Mouse (Mus musculus): ENCODE results near the gene Nrp2. TPM values are rescaled to one million over a fixed set of nuclear protein-coding genes. Genes with fewer than 3 reads are reported as not detected.
A peak's percentile ranks its signal among the peaks of the same experiment; 100 is the strongest.

Gene Nrp2
- polyA plus RNA-seq, 1 experiment from 2014 or later = 40.9 TPM

- Histone ChIP-seq H3K4me1 (ENCODE audit: control insufficient read depth, insufficient read depth, low read length) (no peaks in the 10 kb centered on the region; the same call in 1 of the 2 replicates), H3K4me2 (ENCODE audit: low read depth) (no peak overlapping the region), H3K27me3 (ENCODE audit: control insufficient read depth, insufficient read depth, low read length) (no peaks in the 10 kb centered on the region), H3K9me3 (ENCODE audit: control insufficient read depth, low read length) (no peaks in the 10 kb centered on the region), H3K36me3 (ENCODE audit: control insufficient read depth, insufficient read depth, low read length) (peaks cover 6% of the 10 kb centered on the region), H3K27ac (ENCODE audit: low read depth, low read length) (no peak overlapping the region), H3K4me3 (ENCODE audit: low read depth, low read length) (no peak overlapping the region), H3K9ac (ENCODE audit: low read length) (no peak overlapping the region)
- ATAC-seq (ENCODE audit: insufficient read depth, low FRiP score, low TSS enrichment) = no peak
- DNase-seq (ENCODE audit: low spot score) = no peak
- 79% methylated on average over 4 of the region's 4 CpGs for WGBS
These were observed 32.8 kb downstream of the Nrp2 start for GRCm38 (mm10) chr1:62735835-62736234.

- no peak for DNase-seq (ENCODE audit: low spot score)
- Histone ChIP-seq H3K4me3 (ENCODE audit: low read depth, low read length) (no peak overlapping the region), H3K27ac (ENCODE audit: low read depth, low read length) (no peak overlapping the region), H3K36me3 (ENCODE audit: control insufficient read depth, insufficient read depth, low read length) (peaks cover 6% of the 10 kb centered on the region), H3K4me2 (ENCODE audit: low read depth) (no peak overlapping the region), H3K9ac (ENCODE audit: low read length) (no peak overlapping the region), H3K4me1 (ENCODE audit: control insufficient read depth, insufficient read depth, low read length) (no peaks in the 10 kb centered on the region; the same call in 1 of the 2 replicates), H3K27me3 (ENCODE audit: control insufficient read depth, insufficient read depth, low read length) (no peaks in the 10 kb centered on the region), H3K9me3 (ENCODE audit: control insufficient read depth, low read length) (no peaks in the 10 kb centered on the region)
- WGBS = 55% methylated on average over 8 of the region's 8 CpGs
- no peak for ATAC-seq (ENCODE audit: insufficient read depth, low FRiP score, low TSS enrichment)
These were observed 33.4 kb downstream of the Nrp2 start for GRCm38 (mm10) chr1:62736455-62737012.

GRCm38 (mm10) chr1:62738165-62738564, 35.1 kb downstream of the Nrp2 start:
- no peak for ATAC-seq (ENCODE audit: insufficient read depth, low FRiP score, low TSS enrichment)
- Histone ChIP-seq H3K4me2 (ENCODE audit: low read depth) (no peak overlapping the region), H3K4me3 (ENCODE audit: low read depth, low read length) (no peak overlapping the region), H3K9ac (ENCODE audit: low read length) (no peak overlapping the region), H3K27me3 (ENCODE audit: control insufficient read depth, insufficient read depth, low read length) (no peaks in the 10 kb centered on the region), H3K27ac (ENCODE audit: low read depth, low read length) (no peak overlapping the region), H3K9me3 (ENCODE audit: control insufficient read depth, low read length) (no peaks in the 10 kb centered on the region), H3K4me1 (ENCODE audit: control insufficient read depth, insufficient read depth, low read length) (no peaks in the 10 kb centered on the region; the same call in 1 of the 2 replicates), H3K36me3 (ENCODE audit: control insufficient read depth, insufficient read depth, low read length) (peaks cover 6% of the 10 kb centered on the region)
- DNase-seq (ENCODE audit: low spot score) = no peak
- 76% methylated on average over 11 of the region's 11 CpGs for WGBS

GRCm38 (mm10) chr1:62742092-62742491, 39.0 kb downstream of the Nrp2 start:
- H3K27me3 ChIP-seq (ENCODE audit: control insufficient read depth, insufficient read depth, low read length) = no peaks in the 10 kb centered on the region
- no peak overlapping the region for H3K4me3 ChIP-seq (ENCODE audit: low read depth, low read length)
- H3K9me3 ChIP-seq (ENCODE audit: control insufficient read depth, low read length) = no peaks in the 10 kb centered on the region
- no peak overlapping the region for H3K27ac ChIP-seq (ENCODE audit: low read depth, low read length)
- H3K4me2 ChIP-seq (ENCODE audit: low read depth) = no peak overlapping the region
- no peak for ATAC-seq (ENCODE audit: insufficient read depth, low FRiP score, low TSS enrichment)
- no peak for DNase-seq (ENCODE audit: low spot score)
- no peak overlapping the region for H3K9ac ChIP-seq (ENCODE audit: low read length)
- 25% methylated on average over 3 of the region's 3 CpGs for WGBS
- H3K36me3 ChIP-seq (ENCODE audit: control insufficient read depth, insufficient read depth, low read length) = peaks cover 8% of the 10 kb centered on the region
- H3K4me1 ChIP-seq (ENCODE audit: control insufficient read depth, insufficient read depth, low read length) = no peaks in the 10 kb centered on the region

- 13% methylated on average over 8 of the region's 8 CpGs for WGBS
- H3K9me3 ChIP-seq (ENCODE audit: control insufficient read depth, low read length) = no peaks in the 10 kb centered on the region
- peaks cover 3% of the 10 kb centered on the region; the same call in 1 of the 2 replicates for H3K4me1 ChIP-seq (ENCODE audit: control insufficient read depth, insufficient read depth, low read length)
- no peak overlapping the region for H3K27ac ChIP-seq (ENCODE audit: low read depth, low read length)
- H3K27me3 ChIP-seq (ENCODE audit: control insufficient read depth, insufficient read depth, low read length) = no peaks in the 10 kb centered on the region
- no peak overlapping the region for H3K4me2 ChIP-seq (ENCODE audit: low read depth)
- no peak overlapping the region for H3K9ac ChIP-seq (ENCODE audit: low read length)
- peak; percentile 53 for DNase-seq (ENCODE audit: low spot score)
- H3K4me3 ChIP-seq (ENCODE audit: low read depth, low read length) = no peak overlapping the region
- peaks cover 8% of the 10 kb centered on the region for H3K36me3 ChIP-seq (ENCODE audit: control insufficient read depth, insufficient read depth, low read length)
- ATAC-seq (ENCODE audit: insufficient read depth, low FRiP score, low TSS enrichment) = no peak
These were observed 40.1 kb downstream of the Nrp2 start for GRCm38 (mm10) chr1:62743064-62743694.

- no peak overlapping the region for H3K4me2 ChIP-seq (ENCODE audit: low read depth)
- ATAC-seq (ENCODE audit: insufficient read depth, low FRiP score, low TSS enrichment) (no peak), DNase-seq (ENCODE audit: low spot score) (no peak)
- H3K27ac ChIP-seq (ENCODE audit: low read depth, low read length) = no peak overlapping the region
- peaks cover 2% of the 10 kb centered on the region for H3K36me3 ChIP-seq (ENCODE audit: control insufficient read depth, insufficient read depth, low read length)
- H3K9ac ChIP-seq (ENCODE audit: low read length) = no peak overlapping the region
- no peak overlapping the region for H3K4me3 ChIP-seq (ENCODE audit: low read depth, low read length)
- 87% methylated on average over 8 of the region's 8 CpGs for WGBS
- no peaks in the 10 kb centered on the region for H3K27me3 ChIP-seq (ENCODE audit: control insufficient read depth, insufficient read depth, low read length)
- H3K9me3 ChIP-seq (ENCODE audit: control insufficient read depth, low read length) = no peaks in the 10 kb centered on the region
- peaks cover 7% of the 10 kb centered on the region; the same call in 1 of the 2 replicates for H3K4me1 ChIP-seq (ENCODE audit: control insufficient read depth, insufficient read depth, low read length)
These were observed 42.8 kb downstream of the Nrp2 start for GRCm38 (mm10) chr1:62745889-62746288.

- ATAC-seq (ENCODE audit: insufficient read depth, low FRiP score, low TSS enrichment) = no peak
- Histone ChIP-seq H3K9ac (ENCODE audit: low read length) (no peak overlapping the region), H3K4me2 (ENCODE audit: low read depth) (no peak overlapping the region), H3K27me3 (ENCODE audit: control insufficient read depth, insufficient read depth, low read length) (no peaks in the 10 kb centered on the region), H3K4me1 (ENCODE audit: control insufficient read depth, insufficient read depth, low read length) (peaks cover 24% of the 10 kb centered on the region), H3K27ac (ENCODE audit: low read depth, low read length) (no peak overlapping the region), H3K36me3 (ENCODE audit: control insufficient read depth, insufficient read depth, low read length) (peaks cover 2% of the 10 kb centered on the region), H3K9me3 (ENCODE audit: control insufficient read depth, low read length) (no peaks in the 10 kb centered on the region), H3K4me3 (ENCODE audit: low read depth, low read length) (no peak overlapping the region)
- DNase-seq (ENCODE audit: low spot score) = no peak
- 51% methylated on average over 10 of the region's 10 CpGs for WGBS
These were observed 44.5 kb downstream of the Nrp2 start for GRCm38 (mm10) chr1:62747421-62748111.

- no peaks in the 10 kb centered on the region for H3K9me3 ChIP-seq (ENCODE audit: control insufficient read depth, low read length)
- DNase-seq (ENCODE audit: low spot score) (no peak), ATAC-seq (ENCODE audit: insufficient read depth, low FRiP score, low TSS enrichment) (no peak)
- no peak overlapping the region for H3K4me3 ChIP-seq (ENCODE audit: low read depth, low read length)
- 59% methylated on average over 3 of the region's 3 CpGs for WGBS
- H3K36me3 ChIP-seq (ENCODE audit: control insufficient read depth, insufficient read depth, low read length) = peaks cover 2% of the 10 kb centered on the region
- H3K9ac ChIP-seq (ENCODE audit: low read length) = no peak overlapping the region
- no peak overlapping the region for H3K27ac ChIP-seq (ENCODE audit: low read depth, low read length)
- H3K4me2 ChIP-seq (ENCODE audit: low read depth) = no peak overlapping the region
- H3K4me1 ChIP-seq (ENCODE audit: control insufficient read depth, insufficient read depth, low read length) = peaks cover 32% of the 10 kb centered on the region
- H3K27me3 ChIP-seq (ENCODE audit: control insufficient read depth, insufficient read depth, low read length) = no peaks in the 10 kb centered on the region
These were observed 45.3 kb downstream of the Nrp2 start for GRCm38 (mm10) chr1:62748361-62748760.
